Mouse (Mus musculus) erythroblast, adult 5-6 weeks (primary cell): ENCODE measurements around the gene Colca2. TPM values are rescaled to one million over a fixed set of nuclear protein-coding genes. Genes with fewer than 3 reads are reported as not detected.

Source experiments
- ATAC-seq: replicated peaks from 2 replicates; pipeline ENCODE4 v1.8.0; 2016; ENCODE audit warnings: moderate number of reproducible peaks, mild to moderate bottlenecking, moderate TSS enrichment, inconsistent platforms; ENCODE audit not compliant: poor library complexity, low FRiP score, severe bottlenecking
- total RNA-seq, 2 experiments: library from RNA; stranded (forward) in 1 of 2; stranded (reverse) in 1 of 2; fragments of 150-400 nt in 1 of 2; fragments of 200-764, 138-1000 nt in 1 of 2; gene quantifications; 2 replicates each; pipeline versions ENCODE4 v1.2.3 to v1.2.4; 2015 to 2017; ENCODE audit warnings: low replicate concordance in 2 of 2

The Colca2 gene
- total RNA-seq, 2 experiments from 2014 or later, result not detected

DNA sequence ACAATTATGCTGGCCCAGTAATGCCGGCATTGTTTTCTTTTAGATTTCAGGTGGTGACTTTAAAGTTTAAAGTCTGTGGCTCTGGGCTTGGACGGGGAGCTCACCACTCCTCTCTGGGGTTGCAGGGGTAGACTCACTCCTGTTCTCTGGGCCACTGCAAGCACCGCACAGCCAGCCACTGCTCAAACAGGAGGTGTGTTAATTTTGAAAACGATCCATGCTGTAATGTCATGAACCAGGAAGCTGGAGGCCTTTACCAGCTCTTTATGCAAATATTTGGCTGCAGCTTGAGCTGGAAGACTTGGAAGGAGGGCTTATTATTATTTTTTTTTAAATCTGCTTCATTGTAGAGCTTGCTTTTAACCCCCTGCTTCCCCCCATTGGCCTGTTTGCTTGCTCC lies 3.7 kb downstream of the Colca2 start:
- no peak for ATAC-seq

DNA sequence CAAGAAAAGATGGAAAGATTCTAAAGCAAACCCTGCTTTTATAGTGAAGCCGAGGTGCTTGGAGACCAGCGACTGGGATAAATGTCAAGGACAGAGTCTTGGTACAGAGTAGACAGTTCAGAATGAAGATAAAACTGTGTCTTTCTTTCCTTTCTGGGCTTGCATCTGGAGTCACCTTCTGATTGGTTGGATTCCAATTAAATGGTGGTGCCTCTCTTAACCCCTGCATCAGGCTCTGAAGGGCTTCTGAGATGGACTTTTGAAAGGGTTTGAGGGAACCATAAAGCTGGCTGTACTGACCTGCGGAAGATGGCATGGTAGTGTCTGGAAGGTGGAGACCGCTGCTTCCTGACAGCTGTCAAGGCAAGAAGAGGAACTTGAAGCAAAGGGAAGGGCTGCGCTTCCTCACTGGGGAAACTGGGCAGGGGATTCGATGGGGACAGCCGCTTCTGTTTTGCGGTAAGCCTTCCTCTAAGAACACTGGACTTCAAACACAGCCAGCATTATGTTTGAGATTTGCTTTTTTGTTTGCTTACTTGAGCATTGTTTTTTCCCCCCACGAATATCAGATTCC lies 4.7 kb downstream of the Colca2 start:
- no peak for ATAC-seq

DNA sequence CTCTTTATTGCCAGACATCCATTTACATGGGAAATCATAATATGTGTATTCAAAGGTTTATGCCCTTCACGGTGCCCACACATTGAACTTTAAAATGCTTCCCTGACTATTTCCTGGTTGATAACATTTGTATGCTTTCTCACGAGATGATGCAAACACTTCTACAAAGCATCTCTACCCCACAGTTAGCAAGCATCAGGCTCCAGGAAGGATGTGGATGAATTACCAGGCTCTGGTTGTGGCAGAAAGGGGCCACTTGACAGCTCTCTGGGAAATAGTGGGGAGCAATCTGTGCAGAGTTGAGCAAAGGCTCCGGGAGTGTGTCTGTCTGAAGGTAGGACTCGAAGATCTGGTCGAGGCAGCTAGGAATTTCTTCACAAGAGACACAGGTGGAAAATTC lies 6.3 kb downstream of the Colca2 start:
- ATAC-seq, result no peak

DNA sequence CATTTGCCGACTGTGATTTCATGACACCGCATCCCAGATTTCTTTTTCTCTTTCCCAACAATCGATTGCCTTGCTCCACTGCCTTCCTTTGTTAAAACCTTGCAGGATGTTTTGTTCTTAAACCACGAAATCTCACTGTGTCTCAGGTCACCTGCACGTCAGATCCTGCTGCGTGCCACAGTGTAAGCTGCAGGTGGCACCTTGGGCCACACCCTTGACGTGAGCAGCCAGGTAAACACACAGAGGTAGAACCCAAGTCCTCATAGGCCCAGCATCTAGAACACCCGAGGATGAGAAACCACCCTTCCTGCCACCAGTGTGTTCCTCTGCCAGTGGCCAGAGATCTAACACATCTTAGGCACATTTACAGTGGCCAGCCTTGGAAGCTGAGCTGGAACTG lies 7.3 kb downstream of the Colca2 start:
- ATAC-seq, result no peak

DNA sequence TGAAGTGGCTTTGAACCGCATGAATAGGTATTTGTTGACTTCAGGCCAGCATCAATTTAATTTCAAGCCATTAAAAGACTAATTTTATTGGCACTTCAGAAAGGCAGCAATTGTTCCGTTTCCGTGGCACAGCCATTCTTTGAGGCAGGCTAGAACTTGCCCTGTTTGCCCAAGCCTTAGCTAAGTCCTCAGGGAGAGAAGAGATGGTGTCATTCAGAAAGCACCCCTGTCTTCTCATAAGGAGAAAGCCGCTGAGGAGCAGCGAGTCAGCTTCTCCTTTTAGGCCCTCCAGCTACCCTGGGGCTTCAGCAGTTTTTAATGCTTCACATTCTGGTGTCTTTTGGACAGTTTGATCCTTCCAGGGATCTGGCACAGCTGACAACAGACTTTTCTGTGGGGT lies 9.5 kb downstream of the Colca2 start:
- ATAC-seq, result no peak

DNA sequence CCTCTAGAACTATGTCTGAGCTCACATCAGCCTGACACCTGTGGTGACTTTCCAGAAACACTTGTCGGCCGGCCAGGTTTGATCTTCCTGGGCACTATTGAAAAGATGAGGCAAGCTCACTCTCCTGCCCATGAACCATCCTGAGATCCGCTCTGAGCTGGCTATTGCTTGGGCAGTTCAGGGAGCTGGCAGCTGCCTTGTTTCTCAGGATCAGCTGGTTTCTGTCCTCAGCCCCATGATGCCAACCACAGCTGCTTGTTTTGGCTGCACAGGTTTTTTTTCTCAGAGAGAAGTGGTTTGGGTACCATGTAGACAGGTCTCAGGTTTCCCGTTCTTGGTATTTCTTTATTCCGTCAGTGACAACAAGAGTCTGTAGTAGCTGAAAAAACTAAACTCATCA lies 19.9 kb downstream of the Colca2 start:
- ATAC-seq, result no peak

DNA sequence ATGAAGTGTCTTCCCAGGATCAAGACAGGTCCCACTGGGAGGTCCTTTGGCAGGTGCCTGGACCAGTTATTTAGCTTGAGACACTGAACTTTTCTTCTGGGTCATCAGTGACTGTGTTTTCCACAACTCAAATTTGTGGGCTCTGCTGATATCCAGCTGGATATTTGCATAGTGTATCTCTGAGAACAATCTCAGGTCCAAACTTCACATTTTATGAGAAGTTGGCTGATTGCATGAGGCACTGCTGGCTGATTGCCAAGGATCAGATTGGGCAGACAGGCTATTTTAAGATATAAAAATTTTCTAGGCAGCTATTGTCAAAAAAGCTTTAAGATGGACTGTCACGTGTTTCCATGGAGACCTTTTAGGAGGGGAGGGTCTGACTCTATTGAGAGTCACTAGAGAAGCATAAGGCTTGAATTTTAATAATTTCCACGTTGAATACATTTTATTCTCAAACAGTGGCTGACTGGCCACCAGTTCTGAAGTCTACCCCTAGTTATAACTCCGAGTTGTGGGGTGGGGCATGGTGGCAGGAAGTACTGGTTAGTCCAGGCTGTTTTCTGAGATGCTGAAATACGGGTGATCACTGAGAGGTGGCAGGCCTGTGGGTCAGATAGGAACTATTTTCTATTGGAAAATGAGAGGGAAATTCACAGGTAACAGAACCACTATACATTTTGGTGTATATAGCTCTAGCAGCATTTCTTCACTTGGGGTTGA lies 21.4 kb downstream of the Colca2 start:
- ATAC-seq, result no peak

DNA sequence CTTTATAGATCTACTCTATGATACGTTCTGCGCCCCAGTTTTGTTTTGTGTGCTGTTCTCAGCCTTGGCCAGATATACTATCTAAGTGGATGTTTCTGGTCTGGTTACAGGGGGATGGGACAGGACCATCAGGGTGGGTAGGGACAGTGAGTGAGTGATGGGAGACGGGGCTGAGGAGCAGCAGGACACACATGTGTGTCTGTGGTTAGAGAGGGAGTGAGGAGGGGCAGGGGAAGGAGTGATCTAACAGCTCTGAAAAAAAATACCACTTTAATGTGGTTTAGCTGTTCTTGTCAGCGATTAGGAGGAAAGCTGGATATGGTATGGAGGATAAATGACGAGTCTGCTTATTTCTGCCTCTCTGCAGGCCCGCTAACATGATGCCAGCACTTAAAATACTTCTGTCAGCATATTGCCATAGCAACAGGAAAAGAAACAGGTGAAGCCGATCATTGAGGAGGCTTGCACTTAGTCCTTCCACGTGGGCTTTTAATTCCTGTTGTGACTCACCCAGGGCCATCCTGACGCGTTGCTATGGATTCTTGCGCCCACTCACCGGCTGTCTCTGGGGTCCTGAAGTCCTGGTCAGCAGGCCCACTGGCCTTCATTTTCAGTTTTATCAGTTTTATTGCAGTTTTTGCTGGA lies 39.5 kb downstream of the Colca2 start:
- no peak for ATAC-seq

DNA sequence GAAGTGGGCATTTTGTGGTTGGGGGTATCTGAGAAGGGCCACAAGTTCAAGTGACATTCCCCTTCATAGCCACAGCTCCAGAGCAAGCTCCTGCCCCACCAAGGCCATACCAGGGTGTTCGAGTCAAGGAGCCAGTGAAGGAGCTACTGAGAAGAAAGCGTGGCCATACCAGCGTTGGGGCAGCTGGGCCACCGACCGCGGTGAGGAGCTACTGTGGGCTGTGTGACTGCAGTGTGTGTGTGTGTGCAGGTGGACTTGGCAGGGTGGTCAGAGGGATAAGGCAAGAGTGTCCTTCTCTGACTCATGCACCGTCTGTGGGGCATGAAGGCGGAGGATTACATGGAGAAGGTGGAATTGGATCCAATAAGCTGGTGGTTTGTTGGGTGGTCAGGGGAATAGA lies 46.2 kb downstream of the Colca2 start:
- ATAC-seq, result no peak

DNA sequence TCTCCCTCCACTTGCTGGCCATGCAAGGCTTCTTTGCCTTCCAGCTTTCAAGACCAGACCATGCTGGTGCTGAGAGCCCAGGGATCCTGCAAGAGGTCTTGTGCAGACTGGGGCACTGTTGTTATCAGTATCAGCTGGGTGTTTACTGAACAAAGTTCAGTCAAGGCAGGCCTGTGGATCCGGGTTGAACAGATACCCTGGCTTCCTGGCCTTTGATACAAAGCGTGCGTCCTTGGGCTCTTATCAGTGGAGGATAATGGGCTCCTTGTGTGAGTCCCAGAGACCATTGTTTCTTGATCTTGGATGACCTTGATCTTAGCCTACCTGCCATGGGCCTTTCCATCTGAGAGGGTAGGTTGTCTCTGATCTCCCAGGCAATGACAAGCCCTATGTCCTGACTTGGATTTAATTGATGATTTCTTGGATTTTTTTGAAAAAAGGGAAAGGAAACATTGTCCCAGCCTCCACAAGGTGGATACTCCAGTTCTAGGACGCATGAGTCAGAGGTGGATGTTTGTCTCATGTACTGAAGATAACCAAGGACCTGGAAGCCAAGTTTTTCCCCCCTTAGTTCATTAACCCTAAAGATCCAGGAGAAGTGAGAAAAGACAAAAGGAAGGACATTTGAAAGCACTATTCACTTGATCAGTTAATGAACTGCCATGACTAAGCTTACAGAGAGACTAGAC lies 47.5 kb downstream of the Colca2 start:
- ATAC-seq, result no peak

DNA sequence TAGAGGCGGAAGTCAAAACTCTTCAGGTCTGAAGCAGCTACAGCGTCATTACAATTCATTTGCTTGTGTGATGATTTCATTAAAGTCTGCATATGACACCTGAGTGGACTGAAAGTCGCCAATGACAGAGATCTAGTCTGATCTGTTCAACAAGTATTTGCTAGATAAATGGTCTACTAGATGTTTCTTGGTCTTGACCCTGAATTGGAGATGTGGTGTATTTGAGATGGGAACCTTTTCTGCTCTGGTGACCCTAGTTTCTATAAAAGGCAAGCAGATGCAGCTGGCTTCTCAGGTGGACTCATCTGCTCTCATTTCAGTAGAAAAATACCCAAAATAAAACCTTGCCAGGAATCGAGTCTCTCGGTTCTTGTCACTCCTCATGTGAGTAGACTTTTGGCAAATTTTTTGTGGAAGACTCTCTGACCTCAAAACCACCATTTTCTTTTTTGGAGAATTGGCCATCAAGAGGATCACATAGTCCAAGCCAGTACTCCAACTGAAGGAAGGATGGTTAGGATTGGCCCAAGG lies 52.7 kb downstream of the Colca2 start:
- ATAC-seq, result no peak

Other genes with a start within 250 kb of the Colca2 start
- gene Btg4, start 217.7 kb downstream of the Colca2 start, total RNA-seq (2015; ENCODE audit: low replicate concordance), result not detected in 2 replicates
- not detected in 2 replicates for gene Btg4, start 217.7 kb downstream of the Colca2 start, total RNA-seq (2017; ENCODE audit: low replicate concordance)
- gene Layn, start 201.5 kb downstream of the Colca2 start, total RNA-seq (2015; ENCODE audit: low replicate concordance), result 0.58 and 0.63 TPM in 2 replicates
- gene Layn, start 201.5 kb downstream of the Colca2 start, total RNA-seq (2017; ENCODE audit: low replicate concordance), result 9.3 TPM in 1 of 2 replicates, not detected in the other
- gene 4833427G06Rik, start 176.5 kb downstream of the Colca2 start, total RNA-seq (2015; ENCODE audit: low replicate concordance), result not detected in 2 replicates
- gene 4833427G06Rik, start 176.5 kb downstream of the Colca2 start, total RNA-seq (2017; ENCODE audit: low replicate concordance), result not detected in 2 replicates
- not detected in 2 replicates for gene Gm32742, start 113.1 kb downstream of the Colca2 start, total RNA-seq (2015; ENCODE audit: low replicate concordance)
- gene Gm32742, start 113.1 kb downstream of the Colca2 start, total RNA-seq (2017; ENCODE audit: low replicate concordance), result not detected in 2 replicates
- 3.7 and 4.8 TPM in 2 replicates for gene Pou2af1, start 64.9 kb downstream of the Colca2 start, total RNA-seq (2015; ENCODE audit: low replicate concordance)
- 0.09 and 1.4 TPM in 2 replicates for gene Pou2af1, start 64.9 kb downstream of the Colca2 start, total RNA-seq (2017; ENCODE audit: low replicate concordance)
- not detected in 2 replicates for gene 1810046K07Rik, start 50.3 kb upstream of the Colca2 start, total RNA-seq (2015; ENCODE audit: low replicate concordance)
- gene 1810046K07Rik, start 50.3 kb upstream of the Colca2 start, total RNA-seq (2017; ENCODE audit: low replicate concordance), result not detected in 2 replicates